Mouse (Mus musculus): ENCODE results near the gene Nt5dc3. TPM values are rescaled to one million over a fixed set of nuclear protein-coding genes. Genes with fewer than 3 reads are reported as not detected.

Nt5dc3 gene
- polyA plus RNA-seq (2014; fragmentation: Illumina TruSeq; extraction: RNeasy Lipid Tissue Mini Kit (QIAGEN cat#74804); ENCODE audit: low read depth, low replicate concordance): 16.7 TPM

DNA sequence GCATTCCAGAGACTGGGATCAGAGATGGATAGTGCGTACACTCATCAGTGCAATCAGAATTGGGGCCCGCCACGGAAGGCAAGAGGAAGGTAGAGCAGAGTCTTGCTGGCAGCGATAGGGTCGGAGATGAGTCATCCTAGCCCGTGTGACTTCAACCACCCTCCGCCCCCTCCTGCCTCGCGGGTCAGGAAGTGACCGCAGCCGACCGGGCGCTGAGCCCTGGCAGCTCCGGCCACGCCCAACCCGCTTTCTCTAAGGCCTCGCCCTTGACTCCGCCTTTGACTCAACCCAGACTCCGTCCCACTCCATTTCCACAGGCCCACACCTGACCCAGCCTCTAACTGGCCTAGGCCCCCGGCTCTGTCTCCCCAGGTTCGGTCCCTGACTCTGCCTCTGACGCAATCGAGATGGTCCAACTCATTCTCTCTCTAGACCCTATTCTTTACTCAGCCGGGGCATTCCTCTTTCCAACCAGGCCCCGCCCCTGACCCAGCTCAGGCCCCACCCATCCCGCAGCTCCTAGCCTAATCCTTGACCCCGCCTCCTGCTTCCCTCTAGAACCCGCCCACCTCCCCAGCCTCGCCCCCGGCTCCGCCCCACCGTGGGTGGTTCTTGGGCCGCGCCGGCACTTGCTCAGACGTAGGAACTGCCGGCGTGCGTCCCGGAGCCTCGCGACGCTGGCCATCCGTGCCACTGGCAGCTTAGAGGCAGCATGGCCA, at the start of gene Nt5dc3:
Gene Nt5dc3, plus strand, starts transcription at position 608 of the 719 bp plus-strand sequence.

DNA sequence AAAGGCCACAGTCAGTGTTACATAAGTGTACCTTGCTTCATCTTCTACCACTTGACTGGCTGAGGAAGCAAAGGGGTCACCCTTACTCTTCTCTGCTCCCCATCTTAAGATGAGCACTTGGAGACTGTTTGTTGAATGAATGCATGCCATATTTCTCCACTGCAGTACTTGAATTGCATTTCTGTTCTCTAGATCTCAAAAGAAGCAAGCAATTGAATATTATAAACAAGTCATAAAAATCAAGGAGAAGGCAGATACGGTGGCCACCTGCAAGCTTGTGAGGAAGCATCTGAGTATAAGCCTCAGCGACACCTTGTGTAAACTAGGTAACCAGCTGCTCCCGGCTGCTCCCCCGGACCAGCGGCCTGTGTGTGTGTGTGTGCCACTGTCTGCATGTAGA, 15.1 kb upstream of the Nt5dc3 start, which contains the start of gene Gm49358:
Gene Gm49358, plus strand, starts transcription at position 301 of the 400 bp plus-strand sequence.

Other genes starting within 250 kb of the Nt5dc3 start
- gene Hsp90b1, start 73.5 kb upstream of the Nt5dc3 start, polyA plus RNA-seq (2014; fragmentation: Illumina TruSeq; extraction: RNeasy Lipid Tissue Mini Kit (QIAGEN cat#74804); ENCODE audit: low read depth, low replicate concordance): 785 TPM
- gene Ttc41, start 73.2 kb upstream of the Nt5dc3 start, polyA plus RNA-seq (2014; fragmentation: Illumina TruSeq; extraction: RNeasy Lipid Tissue Mini Kit (QIAGEN cat#74804); ENCODE audit: low read depth, low replicate concordance): 4.9 TPM
- gene Gm49358, start 15.0 kb upstream of the Nt5dc3 start, polyA plus RNA-seq (2014; fragmentation: Illumina TruSeq; extraction: RNeasy Lipid Tissue Mini Kit (QIAGEN cat#74804); ENCODE audit: low read depth, low replicate concordance): not detected
- gene Stab2, start 229.0 kb downstream of the Nt5dc3 start, polyA plus RNA-seq (2014; fragmentation: Illumina TruSeq; extraction: RNeasy Lipid Tissue Mini Kit (QIAGEN cat#74804); ENCODE audit: low read depth, low replicate concordance): 1.1 TPM